Mouse (Mus musculus): ENCODE data around the gene Tmem177. TPM values are rescaled to one million over a fixed set of nuclear protein-coding genes. Genes with fewer than 3 reads are reported as not detected.

Tmem177 gene
- polyA plus RNA-seq, 1 experiment from 2014 or later: 7.0 TPM

GRCm38 (mm10) chr1:119907206-119907748 lies 5.7 kb downstream of the Tmem177 start:
- Histone ChIP-seq H3K4me1 (peaks cover 14% of the 10 kb centered on the region), H3K4me2 (no peak overlapping the region), H3K9ac (no peak overlapping the region), H3K9me3 (no peaks in the 10 kb centered on the region), H3K4me3 (no peak overlapping the region), H3K36me3 (peaks cover 18% of the 10 kb centered on the region; the same call in 1 of the 2 replicates), H3K27me3 (no peaks in the 10 kb centered on the region), H3K27ac (no peak overlapping the region)
- ATAC-seq (ENCODE audit: insufficient number of reproducible peaks, low FRiP score, low TSS enrichment, low read depth): no peak
- WGBS: 70% methylated on average over 2 of the region's 2 CpGs

- Histone ChIP-seq H3K9ac (no peak overlapping the region), H3K27me3 (no peaks in the 10 kb centered on the region), H3K36me3 (no peaks in the 10 kb centered on the region), H3K4me1 (peaks cover 23% of the 10 kb centered on the region), H3K4me2 (no peak overlapping the region), H3K4me3 (no peak overlapping the region), H3K27ac (peak overlapping the region; percentile 38; the same call in 1 of the 2 replicates), H3K9me3 (no peaks in the 10 kb centered on the region)
- WGBS: 12% methylated on average over 6 of the region's 6 CpGs
- no peak for ATAC-seq (ENCODE audit: insufficient number of reproducible peaks, low FRiP score, low TSS enrichment, low read depth)
Observed at GRCm38 (mm10) chr1:119903231-119903620, 9.8 kb downstream of the Tmem177 start.

GRCm38 (mm10) chr1:119902551-119903230 lies 10.3 kb downstream of the Tmem177 start:
- Histone ChIP-seq H3K27me3 (no peaks in the 10 kb centered on the region), H3K4me1 (peaks cover 23% of the 10 kb centered on the region), H3K4me2 (0 out of 2 replicates have a peak overlapping the region, but pooled peaks have one; percentile 1), H3K27ac (peak overlapping the region; percentile 38; the same call in 1 of the 2 replicates), H3K36me3 (no peaks in the 10 kb centered on the region), H3K9ac (no peak overlapping the region), H3K4me3 (no peak overlapping the region), H3K9me3 (no peaks in the 10 kb centered on the region)
- WGBS: 11% methylated on average over 8 of the region's 8 CpGs
- ATAC-seq (ENCODE audit: insufficient number of reproducible peaks, low FRiP score, low TSS enrichment, low read depth): no peak; the same call in 1 of the 2 replicates

- 65% methylated on average over 11 of the region's 11 CpGs for WGBS
- H3K4me1 ChIP-seq: peaks cover 27% of the 10 kb centered on the region
- ATAC-seq (ENCODE audit: insufficient number of reproducible peaks, low FRiP score, low TSS enrichment, low read depth): peak; percentile 27; the same call in 1 of the 2 replicates
- no peak overlapping the region for H3K9ac ChIP-seq
- no peaks in the 10 kb centered on the region for H3K9me3 ChIP-seq
- H3K36me3 ChIP-seq: no peaks in the 10 kb centered on the region
- H3K4me2 ChIP-seq: no peak overlapping the region
- no peak overlapping the region for H3K4me3 ChIP-seq
- no peaks in the 10 kb centered on the region for H3K27me3 ChIP-seq
- H3K27ac ChIP-seq: no peak overlapping the region
Observed at GRCm38 (mm10) chr1:119899195-119900123, 13.5 kb downstream of the Tmem177 start.

- Histone ChIP-seq H3K27ac (no peak overlapping the region), H3K4me2 (no peak overlapping the region), H3K9me3 (no peaks in the 10 kb centered on the region), H3K4me1 (peaks cover 12% of the 10 kb centered on the region), H3K27me3 (no peaks in the 10 kb centered on the region), H3K36me3 (no peaks in the 10 kb centered on the region), H3K9ac (no peak overlapping the region), H3K4me3 (no peak overlapping the region)
- no peak for ATAC-seq (ENCODE audit: insufficient number of reproducible peaks, low FRiP score, low TSS enrichment, low read depth)
- 32% methylated on average over 6 of the region's 6 CpGs for WGBS
Observed at GRCm38 (mm10) chr1:119894936-119895335, 18.1 kb downstream of the Tmem177 start.

- Histone ChIP-seq H3K9me3 (no peaks in the 10 kb centered on the region), H3K4me2 (no peak overlapping the region), H3K27ac (no peak overlapping the region), H3K36me3 (no peaks in the 10 kb centered on the region), H3K27me3 (no peaks in the 10 kb centered on the region), H3K4me1 (peaks cover 5% of the 10 kb centered on the region; the same call in 1 of the 2 replicates), H3K9ac (no peak overlapping the region), H3K4me3 (no peak overlapping the region)
- ATAC-seq (ENCODE audit: insufficient number of reproducible peaks, low FRiP score, low TSS enrichment, low read depth): no peak
- 92% methylated on average over 3 of the region's 3 CpGs for WGBS
Observed at GRCm38 (mm10) chr1:119893600-119893999, 19.4 kb downstream of the Tmem177 start.

GRCm38 (mm10) chr1:119892933-119893332 lies 20.1 kb downstream of the Tmem177 start:
- ATAC-seq (ENCODE audit: insufficient number of reproducible peaks, low FRiP score, low TSS enrichment, low read depth): no peak
- H3K9ac ChIP-seq: no peak overlapping the region

GRCm38 (mm10) chr1:119891865-119892264 lies 21.1 kb downstream of the Tmem177 start:
- Histone ChIP-seq H3K36me3 (no peaks in the 10 kb centered on the region), H3K4me2 (no peak overlapping the region), H3K27ac (no peak overlapping the region), H3K9me3 (no peaks in the 10 kb centered on the region), H3K27me3 (no peaks in the 10 kb centered on the region), H3K9ac (no peak overlapping the region), H3K4me1 (peaks cover 5% of the 10 kb centered on the region; the same call in 1 of the 2 replicates), H3K4me3 (no peak overlapping the region)
- no peak for ATAC-seq (ENCODE audit: insufficient number of reproducible peaks, low FRiP score, low TSS enrichment, low read depth)
- 76% methylated on average over 4 of the region's 4 CpGs for WGBS

More at GRCm38 (mm10) chr1:119892933-119893332, 20.1 kb downstream of the Tmem177 start:
- Histone ChIP-seq H3K4me2 (no peak overlapping the region), H3K36me3 (no peaks in the 10 kb centered on the region), H3K9me3 (no peaks in the 10 kb centered on the region), H3K4me1 (peaks cover 5% of the 10 kb centered on the region; the same call in 1 of the 2 replicates), H3K27ac (no peak overlapping the region), H3K27me3 (no peaks in the 10 kb centered on the region), H3K4me3 (no peak overlapping the region)
- 65% methylated on average over 6 of the region's 6 CpGs for WGBS

GRCm38 (mm10) chr1:119891149-119891548 lies 21.9 kb downstream of the Tmem177 start:
- H3K9me3 ChIP-seq: no peaks in the 10 kb centered on the region
- no peak overlapping the region for H3K4me2 ChIP-seq
- H3K4me3 ChIP-seq: no peak overlapping the region
- WGBS: 85% methylated on average over 9 of the region's 9 CpGs
- H3K9ac ChIP-seq: no peak overlapping the region
- no peaks in the 10 kb centered on the region for H3K36me3 ChIP-seq
- no peak for ATAC-seq (ENCODE audit: insufficient number of reproducible peaks, low FRiP score, low TSS enrichment, low read depth)
- no peak overlapping the region for H3K27ac ChIP-seq
- no peaks in the 10 kb centered on the region for H3K27me3 ChIP-seq
- peaks cover 11% of the 10 kb centered on the region; the same call in 1 of the 2 replicates for H3K4me1 ChIP-seq

- H3K9ac ChIP-seq: no peak overlapping the region
- no peak for ATAC-seq (ENCODE audit: insufficient number of reproducible peaks, low FRiP score, low TSS enrichment, low read depth)
- 84% methylated on average over 16 of the region's 16 CpGs for WGBS
- H3K36me3 ChIP-seq: no peaks in the 10 kb centered on the region
- no peak overlapping the region for H3K27ac ChIP-seq
- peaks cover 8% of the 10 kb centered on the region; the same call in 1 of the 2 replicates for H3K4me1 ChIP-seq
- no peaks in the 10 kb centered on the region for H3K27me3 ChIP-seq
- H3K4me3 ChIP-seq: no peak overlapping the region
- no peak overlapping the region for H3K4me2 ChIP-seq
- no peaks in the 10 kb centered on the region for H3K9me3 ChIP-seq
Observed at GRCm38 (mm10) chr1:119889347-119889746, 23.7 kb downstream of the Tmem177 start.

GRCm38 (mm10) chr1:119886320-119886719 lies 26.7 kb downstream of the Tmem177 start:
- Histone ChIP-seq H3K4me2 (no peak overlapping the region), H3K27ac (no peak overlapping the region), H3K4me3 (no peak overlapping the region), H3K27me3 (no peaks in the 10 kb centered on the region), H3K4me1 (peaks cover 8% of the 10 kb centered on the region; the same call in 1 of the 2 replicates), H3K36me3 (no peaks in the 10 kb centered on the region), H3K9me3 (no peaks in the 10 kb centered on the region), H3K9ac (no peak overlapping the region)
- WGBS: 38% methylated on average over 7 of the region's 7 CpGs
- ATAC-seq (ENCODE audit: insufficient number of reproducible peaks, low FRiP score, low TSS enrichment, low read depth): no peak
